Mouse (Mus musculus): ENCODE data around the gene Ccdc146. TPM values are rescaled to one million over a fixed set of nuclear protein-coding genes. Genes with fewer than 3 reads are reported as not detected.

The Ccdc146 gene
- polyA plus RNA-seq, 1 experiment from 2014 or later, result 0.36 TPM

DNA sequence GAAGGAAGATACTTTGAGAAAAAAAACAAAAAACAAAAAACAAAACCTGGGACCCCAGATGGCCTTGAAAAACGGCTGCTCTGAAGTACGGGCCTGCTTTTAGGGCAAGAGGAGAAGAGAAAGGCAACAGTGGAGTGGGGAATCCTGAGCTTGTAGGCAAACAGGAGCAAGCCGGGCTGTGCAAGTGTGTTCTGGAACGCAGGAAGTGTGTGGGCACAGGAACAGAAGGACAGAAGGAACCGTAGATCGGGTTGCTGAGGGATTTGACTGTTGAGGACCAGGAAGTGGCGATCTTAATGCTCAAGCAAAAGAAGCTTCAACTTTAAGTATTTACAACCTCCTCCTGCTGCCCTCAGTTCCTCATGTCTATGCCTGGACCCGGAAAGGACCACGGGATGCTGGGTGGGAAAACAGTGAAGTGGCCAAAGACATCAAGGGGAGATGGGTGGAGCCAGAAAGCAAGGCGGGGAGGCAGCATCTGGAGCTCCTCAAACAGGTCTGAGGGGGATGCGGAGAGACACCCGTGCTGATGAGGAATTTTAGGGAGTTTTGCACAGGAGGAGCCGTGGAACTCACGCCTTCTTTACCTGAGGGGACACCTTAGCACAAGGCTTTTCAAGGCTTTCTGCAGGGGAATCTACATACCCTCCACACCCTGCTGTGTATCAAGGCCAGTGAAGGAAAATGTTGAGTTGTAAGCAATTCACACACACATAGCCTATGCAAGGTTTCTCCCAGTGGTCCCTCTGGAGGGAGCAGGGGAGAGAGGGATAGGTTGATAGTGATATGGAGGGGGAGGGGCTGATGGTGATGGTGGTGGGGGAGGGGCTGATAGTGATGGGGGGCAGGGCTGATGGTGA is 40.9 kb downstream of the Ccdc146 start:
- ATAC-seq (ENCODE audit: low FRiP score, low TSS enrichment) (no peak), DNase-seq (no peak)
- 58% methylated on average over 14 of the region's 14 CpGs for WGBS
- Histone ChIP-seq H3K4me3 (replicated peaks; ENCODE audit: low read depth, low read length) (no peak overlapping the region), H3K9me3 (ENCODE audit: control insufficient read depth, low read length) (no peaks in the 10 kb centered on the region), H3K27ac (replicated peaks; ENCODE audit: low read depth, low read length) (no peak overlapping the region), H3K36me3 (ENCODE audit: control insufficient read depth, insufficient read depth, low read length) (no peaks in the 10 kb centered on the region), H3K9ac (replicated peaks; ENCODE audit: low read length) (no peak overlapping the region), H3K27me3 (ENCODE audit: control insufficient read depth, insufficient read depth, low read length) (no peaks in the 10 kb centered on the region), H3K4me2 (ENCODE audit: low read length) (no peak overlapping the region), H3K4me1 (ENCODE audit: control insufficient read depth, insufficient read depth, low read length) (no peaks in the 10 kb centered on the region)

DNA sequence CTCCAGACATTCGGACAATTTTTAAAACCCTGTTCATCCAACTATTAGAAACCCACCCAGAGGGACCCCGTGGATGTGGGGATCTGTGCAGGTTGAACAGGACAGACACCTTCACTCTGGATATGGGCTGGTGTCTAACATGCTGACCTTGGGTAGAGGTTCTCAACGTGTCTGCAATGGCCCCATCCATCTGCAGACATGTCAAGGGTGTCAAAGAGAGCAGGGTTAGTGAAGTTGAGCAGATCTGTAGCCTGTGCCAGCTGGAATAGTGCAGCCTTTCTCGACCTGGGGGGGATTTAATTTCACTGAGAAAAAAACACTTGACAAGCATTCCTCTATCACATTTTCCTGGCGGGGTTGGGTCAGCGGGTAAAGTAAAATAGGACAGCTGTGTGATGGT is 41.8 kb downstream of the Ccdc146 start:
- H3K4me2 ChIP-seq (ENCODE audit: low read length), result no peak overlapping the region
- ATAC-seq (ENCODE audit: low FRiP score, low TSS enrichment), result peak; percentile 27; the same call in 1 of the 2 replicates
- no peaks in the 10 kb centered on the region for H3K4me1 ChIP-seq (ENCODE audit: control insufficient read depth, insufficient read depth, low read length)

DNA sequence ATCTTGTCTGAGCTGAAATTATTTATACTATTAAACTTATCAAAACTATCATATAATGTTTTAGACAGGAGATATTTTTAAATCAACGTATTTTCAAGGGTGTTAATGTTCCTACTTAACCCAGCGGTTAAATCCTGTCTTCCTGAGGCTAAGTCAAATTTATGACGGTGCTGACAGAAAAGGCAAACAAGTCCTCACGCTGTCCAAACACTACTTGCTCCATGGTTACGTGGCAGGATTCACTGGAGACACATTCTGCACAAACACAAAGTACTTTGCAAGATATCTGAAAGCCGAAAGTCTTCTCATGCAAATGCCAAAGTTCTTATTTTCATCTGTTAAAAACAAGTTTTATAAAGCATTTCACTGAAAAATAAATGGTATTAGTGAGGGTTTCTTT is 42.5 kb downstream of the Ccdc146 start:
- Histone ChIP-seq H3K36me3 (ENCODE audit: control insufficient read depth, insufficient read depth, low read length) (no peaks in the 10 kb centered on the region), H3K4me2 (ENCODE audit: low read length) (no peak overlapping the region), H3K27ac (replicated peaks; ENCODE audit: low read depth, low read length) (no peak overlapping the region), H3K9ac (replicated peaks; ENCODE audit: low read length) (no peak overlapping the region), H3K27me3 (ENCODE audit: control insufficient read depth, insufficient read depth, low read length) (no peaks in the 10 kb centered on the region), H3K9me3 (ENCODE audit: control insufficient read depth, low read length) (no peaks in the 10 kb centered on the region), H3K4me3 (replicated peaks; ENCODE audit: low read depth, low read length) (no peak overlapping the region), H3K4me1 (ENCODE audit: control insufficient read depth, insufficient read depth, low read length) (no peaks in the 10 kb centered on the region)
- WGBS, result 69% methylated on average over 6 of the region's 6 CpGs
- ATAC-seq (ENCODE audit: low FRiP score, low TSS enrichment) (no peak), DNase-seq (no peak)

More for the DNA sequence above, 41.8 kb downstream of the Ccdc146 start:
- DNase-seq, result no peak
- Histone ChIP-seq H3K4me3 (replicated peaks; ENCODE audit: low read depth, low read length) (no peak overlapping the region), H3K27me3 (ENCODE audit: control insufficient read depth, insufficient read depth, low read length) (no peaks in the 10 kb centered on the region), H3K9ac (replicated peaks; ENCODE audit: low read length) (no peak overlapping the region), H3K27ac (replicated peaks; ENCODE audit: low read depth, low read length) (no peak overlapping the region), H3K36me3 (ENCODE audit: control insufficient read depth, insufficient read depth, low read length) (no peaks in the 10 kb centered on the region), H3K9me3 (ENCODE audit: control insufficient read depth, low read length) (no peaks in the 10 kb centered on the region)
- 78% methylated on average over 6 of the region's 6 CpGs for WGBS

DNA sequence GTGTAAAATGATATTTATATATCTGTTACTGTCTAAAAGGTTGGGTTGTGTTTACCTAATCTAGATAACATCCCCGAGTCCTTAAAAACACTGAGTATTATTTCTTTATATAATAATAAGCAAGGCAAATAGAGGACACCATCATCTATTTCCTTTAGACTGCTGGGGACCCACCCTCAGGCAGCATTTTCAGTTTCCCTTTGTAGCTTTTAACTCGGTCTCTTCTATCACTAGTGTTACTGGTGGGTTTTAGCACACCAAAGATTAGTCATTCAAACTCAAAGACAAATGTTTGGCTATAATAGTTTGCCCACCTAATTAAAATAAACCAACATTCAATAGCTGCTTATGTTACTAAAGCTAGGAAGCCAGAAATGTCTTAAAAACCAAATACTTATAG is 46.1 kb downstream of the Ccdc146 start:
- DNase-seq (no peak), ATAC-seq (ENCODE audit: low FRiP score, low TSS enrichment) (no peak)
- Histone ChIP-seq H3K27ac (replicated peaks; ENCODE audit: low read depth, low read length) (no peak overlapping the region), H3K27me3 (ENCODE audit: control insufficient read depth, insufficient read depth, low read length) (no peaks in the 10 kb centered on the region), H3K4me2 (ENCODE audit: low read length) (no peak overlapping the region), H3K9me3 (ENCODE audit: control insufficient read depth, low read length) (no peaks in the 10 kb centered on the region), H3K4me3 (replicated peaks; ENCODE audit: low read depth, low read length) (no peak overlapping the region), H3K4me1 (ENCODE audit: control insufficient read depth, insufficient read depth, low read length) (no peaks in the 10 kb centered on the region), H3K36me3 (ENCODE audit: control insufficient read depth, insufficient read depth, low read length) (no peaks in the 10 kb centered on the region), H3K9ac (replicated peaks; ENCODE audit: low read length) (no peak overlapping the region)
- 78% methylated on average over 2 of the region's 2 CpGs for WGBS

DNA sequence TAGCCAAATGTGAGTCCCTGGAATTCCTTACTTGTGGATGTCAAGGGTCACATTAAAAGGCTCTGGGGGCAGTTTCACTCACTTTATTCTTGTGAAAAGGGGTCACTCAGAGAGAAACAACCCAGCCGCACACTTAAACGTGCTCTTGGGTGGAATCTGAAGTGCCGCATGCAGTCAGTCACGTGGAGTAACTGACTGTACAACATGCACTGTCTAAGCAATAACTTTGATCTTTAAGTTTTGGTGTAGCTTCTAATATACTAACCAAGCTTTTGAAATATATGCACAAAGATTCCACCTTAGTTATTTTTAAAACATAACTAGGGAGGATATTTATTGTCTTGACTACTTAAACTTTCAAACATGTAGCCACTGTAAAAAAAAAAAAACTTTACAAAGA is 47.5 kb downstream of the Ccdc146 start:
- H3K4me3 ChIP-seq (replicated peaks; ENCODE audit: low read depth, low read length), result no peak overlapping the region
- H3K27ac ChIP-seq (replicated peaks; ENCODE audit: low read depth, low read length), result no peak overlapping the region
- DNase-seq (no peak), ATAC-seq (ENCODE audit: low FRiP score, low TSS enrichment) (no peak)
- H3K36me3 ChIP-seq (ENCODE audit: control insufficient read depth, insufficient read depth, low read length), result no peaks in the 10 kb centered on the region
- WGBS, result 85% methylated on average over 4 of the region's 4 CpGs
- no peak overlapping the region for H3K9ac ChIP-seq (replicated peaks; ENCODE audit: low read length)
- no peak overlapping the region for H3K4me2 ChIP-seq (ENCODE audit: low read length)
- H3K4me1 ChIP-seq (ENCODE audit: control insufficient read depth, insufficient read depth, low read length), result no peaks in the 10 kb centered on the region; the same call in 1 of the 2 replicates
- no peaks in the 10 kb centered on the region for H3K27me3 ChIP-seq (ENCODE audit: control insufficient read depth, insufficient read depth, low read length)
- H3K9me3 ChIP-seq (ENCODE audit: control insufficient read depth, low read length), result no peaks in the 10 kb centered on the region

DNA sequence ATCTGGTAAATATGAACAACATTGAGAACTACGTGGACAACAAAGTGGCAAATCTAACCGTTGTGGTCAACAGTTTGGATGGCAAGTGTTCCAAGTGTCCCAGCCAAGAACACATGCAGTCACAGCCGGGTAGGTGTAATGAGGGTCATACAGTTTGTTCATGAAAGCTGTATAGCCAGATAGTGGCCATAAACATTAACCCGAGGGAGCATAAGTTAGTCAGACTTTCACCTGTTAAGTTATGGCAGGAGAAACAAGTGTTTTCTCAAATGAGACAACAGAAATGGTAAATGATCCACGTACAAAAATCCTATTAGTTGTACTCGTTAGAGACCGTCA is 51.3 kb downstream of the Ccdc146 start:
- no peak overlapping the region for H3K27ac ChIP-seq (replicated peaks; ENCODE audit: low read depth, low read length)
- H3K4me2 ChIP-seq (ENCODE audit: low read length), result peak overlapping the region; percentile 91
- no peaks in the 10 kb centered on the region; the same call in 1 of the 2 replicates for H3K4me1 ChIP-seq (ENCODE audit: control insufficient read depth, insufficient read depth, low read length)
- WGBS, result 70% methylated on average over 7 of the region's 7 CpGs
- no peaks in the 10 kb centered on the region for H3K9me3 ChIP-seq (ENCODE audit: control insufficient read depth, low read length)
- no peaks in the 10 kb centered on the region for H3K27me3 ChIP-seq (ENCODE audit: control insufficient read depth, insufficient read depth, low read length)
- peak overlapping the region; percentile 68 for H3K9ac ChIP-seq (replicated peaks; ENCODE audit: low read length)
- peak overlapping the region; percentile 50 for H3K4me3 ChIP-seq (replicated peaks; ENCODE audit: low read depth, low read length)
- peak; percentile 23 for DNase-seq
- ATAC-seq (ENCODE audit: low FRiP score, low TSS enrichment), result no peak
- no peaks in the 10 kb centered on the region for H3K36me3 ChIP-seq (ENCODE audit: control insufficient read depth, insufficient read depth, low read length)

DNA sequence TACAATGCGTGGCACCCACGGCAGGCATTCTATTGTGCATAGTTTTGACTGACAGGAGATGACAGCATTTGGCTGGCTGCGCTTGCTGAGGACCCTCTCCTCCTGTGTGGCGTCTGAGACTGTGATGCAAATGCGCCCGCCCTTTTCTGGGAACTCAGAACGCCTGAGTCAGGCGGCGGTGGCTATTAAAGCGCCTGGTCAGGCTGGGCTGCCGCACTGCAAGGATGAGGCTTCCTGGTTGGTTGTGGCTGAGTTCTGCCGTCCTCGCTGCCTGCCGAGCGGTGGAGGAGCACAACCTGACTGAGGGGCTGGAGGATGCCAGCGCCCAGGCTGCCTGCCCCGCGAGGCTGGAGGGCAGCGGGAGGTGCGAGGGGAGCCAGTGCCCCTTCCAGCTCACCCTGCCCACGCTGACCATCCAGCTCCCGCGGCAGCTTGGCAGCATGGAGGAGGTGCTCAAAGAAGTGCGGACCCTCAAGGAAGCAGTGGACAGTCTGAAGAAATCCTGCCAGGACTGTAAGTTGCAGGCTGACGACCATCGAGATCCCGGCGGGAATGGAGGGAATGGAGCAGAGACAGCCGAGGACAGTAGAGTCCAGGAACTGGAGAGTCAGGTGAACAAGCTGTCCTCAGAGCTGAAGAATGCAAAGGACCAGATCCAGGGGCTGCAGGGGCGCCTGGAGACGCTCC is 51.8 kb downstream of the Ccdc146 start, which contains the start of gene Fgl2:
Gene Fgl2 (plus strand): TSS at position 150 of the 687 bp plus-strand sequence.
- H3K36me3 ChIP-seq (ENCODE audit: control insufficient read depth, insufficient read depth, low read length), result no peaks in the 10 kb centered on the region
- ATAC-seq (ENCODE audit: low FRiP score, low TSS enrichment), result peak; percentile 90
- H3K4me2 ChIP-seq (ENCODE audit: low read length), result peak within 1 kb of the TSS; percentile 91
- H3K4me1 ChIP-seq (ENCODE audit: control insufficient read depth, insufficient read depth, low read length), result no peaks in the 10 kb centered on the region; the same call in 1 of the 2 replicates
- peak; percentile 87 for DNase-seq
- peak within 1 kb of the TSS; percentile 34 for H3K27ac ChIP-seq (replicated peaks; ENCODE audit: low read depth, low read length)
- H3K27me3 ChIP-seq (ENCODE audit: control insufficient read depth, insufficient read depth, low read length), result no peaks in the 10 kb centered on the region
- H3K4me3 ChIP-seq (replicated peaks; ENCODE audit: low read depth, low read length), result peak within 1 kb of the TSS; percentile 50
- H3K9me3 ChIP-seq (ENCODE audit: control insufficient read depth, low read length), result no peaks in the 10 kb centered on the region
- WGBS, result 3% methylated on average over 31 of the region's 31 CpGs
- peak within 1 kb of the TSS; percentile 68 for H3K9ac ChIP-seq (replicated peaks; ENCODE audit: low read length)

DNA sequence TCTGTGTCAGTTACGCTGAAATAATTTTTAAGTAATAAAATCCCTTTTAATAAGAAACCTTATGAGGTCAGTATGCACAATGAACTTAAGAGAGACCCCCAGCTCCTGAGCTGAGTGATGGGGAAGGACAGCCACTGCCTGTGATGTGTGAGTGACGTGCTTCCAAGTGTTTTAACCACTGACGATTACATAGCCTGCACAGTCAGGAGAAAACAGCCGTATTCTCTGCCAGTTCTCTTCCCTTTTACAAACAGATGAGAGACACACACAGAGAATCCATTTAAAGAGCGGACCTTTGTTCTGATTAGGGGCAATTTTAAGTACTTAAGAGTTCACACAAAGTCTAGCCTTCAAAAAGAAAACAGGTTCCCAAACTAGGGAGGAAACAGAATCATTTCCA is 52.6 kb downstream of the Ccdc146 start:
- no peaks in the 10 kb centered on the region for H3K9me3 ChIP-seq (ENCODE audit: control insufficient read depth, low read length)
- no peaks in the 10 kb centered on the region for H3K36me3 ChIP-seq (ENCODE audit: control insufficient read depth, insufficient read depth, low read length)
- no peak for ATAC-seq (ENCODE audit: low FRiP score, low TSS enrichment)
- DNase-seq, result peak; percentile 53
- peak overlapping the region; percentile 34; the same call in 1 of the 2 replicates for H3K27ac ChIP-seq (replicated peaks; ENCODE audit: low read depth, low read length)
- peak overlapping the region; percentile 68 for H3K9ac ChIP-seq (replicated peaks; ENCODE audit: low read length)
- no peaks in the 10 kb centered on the region; the same call in 1 of the 2 replicates for H3K4me1 ChIP-seq (ENCODE audit: control insufficient read depth, insufficient read depth, low read length)
- peak overlapping the region; percentile 91 for H3K4me2 ChIP-seq (ENCODE audit: low read length)
- no peaks in the 10 kb centered on the region for H3K27me3 ChIP-seq (ENCODE audit: control insufficient read depth, insufficient read depth, low read length)
- peak overlapping the region; percentile 50 for H3K4me3 ChIP-seq (replicated peaks; ENCODE audit: low read depth, low read length)
- WGBS, result 32% methylated on average over 5 of the region's 5 CpGs

Data from midbrain, embryonic 14.5 days (tissue).